Mouse (Mus musculus) erythroblast, adult 5-6 weeks (primary cell): ENCODE measurements around the gene Slc44a1. TPM values are rescaled to one million over a fixed set of nuclear protein-coding genes. Genes with fewer than 3 reads are reported as not detected.

Source experiments
- ATAC-seq: replicated peaks from 2 replicates; pipeline ENCODE4 v1.8.0; 2016; ENCODE audit warnings: moderate number of reproducible peaks, mild to moderate bottlenecking, moderate TSS enrichment, inconsistent platforms; ENCODE audit not compliant: poor library complexity, low FRiP score, severe bottlenecking
- total RNA-seq, 2 experiments: library from RNA; stranded (forward) in 1 of 2; stranded (reverse) in 1 of 2; fragments of 150-400 nt in 1 of 2; fragments of 200-764, 138-1000 nt in 1 of 2; gene quantifications; 2 replicates each; pipeline versions ENCODE4 v1.2.3 to v1.2.4; 2015 to 2017; ENCODE audit warnings: low replicate concordance in 2 of 2

The Slc44a1 gene
- total RNA-seq, 2 experiments from 2014 or later: 27.3 to 37.0 TPM

DNA sequence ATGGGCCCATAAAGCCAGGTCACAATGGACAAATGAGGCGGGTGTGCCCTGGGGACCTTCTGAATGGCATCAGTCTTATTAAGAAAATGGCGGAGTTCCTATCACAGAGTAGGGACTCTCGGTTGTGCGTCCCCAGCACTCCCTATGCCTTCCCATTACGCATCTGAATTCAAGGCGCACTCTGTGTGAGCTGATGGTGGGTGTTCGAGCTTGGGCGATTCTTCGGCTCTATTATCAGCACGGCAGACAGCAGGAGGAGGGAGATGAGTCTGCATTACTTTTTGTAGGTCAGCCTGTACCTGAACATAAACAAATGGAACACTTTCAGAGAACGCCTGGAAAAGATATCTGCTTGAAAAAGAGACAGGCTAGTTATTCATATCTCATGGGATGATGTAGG is 151.3 kb downstream of the Slc44a1 start:
- ATAC-seq: no peak

DNA sequence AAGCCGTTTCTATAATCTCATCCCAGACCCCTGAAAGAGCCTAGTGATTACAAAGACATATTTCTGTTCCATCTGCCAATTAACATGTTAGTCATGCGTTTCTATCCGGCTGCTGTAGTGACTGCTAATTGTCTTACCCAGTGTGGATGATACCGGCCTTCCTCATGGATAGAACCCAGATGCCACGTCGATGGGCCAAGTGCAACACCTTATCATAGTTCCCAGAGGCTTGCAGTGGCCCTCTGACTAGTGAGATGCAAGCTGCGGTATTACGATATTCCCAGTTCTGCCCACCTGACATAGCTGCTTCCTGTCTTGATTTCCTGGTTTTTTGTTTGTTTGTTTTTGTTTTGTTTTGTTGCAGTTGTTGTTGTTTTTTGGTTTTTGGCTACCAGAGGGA is 151.7 kb downstream of the Slc44a1 start:
- no peak for ATAC-seq

DNA sequence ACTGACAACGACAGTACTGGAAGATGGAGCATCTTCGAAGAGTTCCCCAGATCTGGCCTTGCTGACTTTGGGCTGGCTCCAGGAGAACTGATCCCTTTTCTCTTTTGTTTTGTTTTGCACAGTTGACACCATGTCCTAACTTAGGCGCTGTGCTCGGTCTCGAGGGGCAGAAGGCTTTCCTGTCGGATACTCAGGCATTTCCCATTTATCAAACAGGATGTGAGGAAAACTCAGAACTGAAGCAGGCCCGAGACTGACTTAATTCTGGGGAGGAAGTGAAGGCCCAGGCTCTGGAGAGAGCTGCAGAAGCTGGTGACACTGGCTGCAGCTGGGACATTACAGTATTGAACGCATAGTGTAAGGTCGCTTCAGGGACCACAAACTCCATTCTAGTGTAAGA is 152.2 kb downstream of the Slc44a1 start:
- no peak for ATAC-seq

DNA sequence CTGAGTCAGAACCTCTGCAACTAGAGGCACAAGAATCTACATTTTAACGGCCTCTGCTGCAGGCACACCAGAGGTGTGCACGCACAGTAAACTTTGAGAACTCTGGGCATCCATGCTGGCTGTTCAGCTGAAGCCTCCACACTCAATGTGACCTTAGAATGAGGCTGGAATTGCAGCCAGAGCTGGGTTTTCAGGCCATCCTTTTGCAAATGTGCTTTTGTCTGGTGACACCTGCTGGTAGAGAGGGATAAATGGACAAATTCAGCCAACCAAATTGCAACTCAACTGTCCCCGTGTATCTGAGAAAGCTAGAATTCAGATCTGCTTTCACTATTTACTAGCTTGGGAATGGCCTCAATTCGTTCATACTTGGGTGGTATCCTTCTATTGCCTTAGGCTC is 154.0 kb downstream of the Slc44a1 start:
- no peak for ATAC-seq

DNA sequence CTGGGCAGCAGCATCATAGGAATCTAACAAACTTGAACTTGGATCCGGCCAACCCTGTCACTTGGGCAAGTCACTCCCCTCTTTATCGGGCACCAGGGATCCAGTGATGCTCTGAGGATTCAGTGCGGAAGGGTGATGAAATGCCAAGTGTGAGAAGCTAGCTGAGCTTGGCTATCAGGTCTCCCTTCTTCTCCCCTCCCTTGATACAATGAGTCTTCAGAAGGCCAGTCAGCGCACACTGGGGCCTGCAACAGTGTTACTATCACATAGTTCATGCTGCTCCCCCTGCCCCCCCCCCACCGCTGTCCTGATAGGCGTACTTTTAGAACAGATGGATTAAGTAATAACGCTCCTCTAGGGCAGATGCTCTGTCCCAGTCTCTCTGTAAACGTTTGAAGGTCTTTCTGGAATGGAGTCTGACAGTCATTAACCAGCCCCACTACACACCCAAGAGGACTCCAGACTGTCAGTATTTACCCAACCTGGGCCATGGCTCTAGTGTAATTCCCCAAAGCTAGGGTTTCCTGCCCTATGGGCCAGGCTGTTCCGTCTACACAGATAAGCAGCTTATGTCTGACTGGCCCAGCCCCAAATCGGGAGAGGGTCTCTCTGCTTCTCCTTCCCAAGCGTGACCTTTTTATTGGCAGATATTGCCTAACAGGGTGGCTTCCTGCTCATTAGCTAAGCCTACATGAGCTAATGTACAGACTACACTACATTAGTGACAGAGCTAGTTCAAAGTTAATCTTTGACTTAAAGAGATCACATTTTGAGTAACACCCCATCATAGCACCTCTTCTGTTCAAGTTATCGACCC is 155.2 kb downstream of the Slc44a1 start:
- ATAC-seq: no peak

DNA sequence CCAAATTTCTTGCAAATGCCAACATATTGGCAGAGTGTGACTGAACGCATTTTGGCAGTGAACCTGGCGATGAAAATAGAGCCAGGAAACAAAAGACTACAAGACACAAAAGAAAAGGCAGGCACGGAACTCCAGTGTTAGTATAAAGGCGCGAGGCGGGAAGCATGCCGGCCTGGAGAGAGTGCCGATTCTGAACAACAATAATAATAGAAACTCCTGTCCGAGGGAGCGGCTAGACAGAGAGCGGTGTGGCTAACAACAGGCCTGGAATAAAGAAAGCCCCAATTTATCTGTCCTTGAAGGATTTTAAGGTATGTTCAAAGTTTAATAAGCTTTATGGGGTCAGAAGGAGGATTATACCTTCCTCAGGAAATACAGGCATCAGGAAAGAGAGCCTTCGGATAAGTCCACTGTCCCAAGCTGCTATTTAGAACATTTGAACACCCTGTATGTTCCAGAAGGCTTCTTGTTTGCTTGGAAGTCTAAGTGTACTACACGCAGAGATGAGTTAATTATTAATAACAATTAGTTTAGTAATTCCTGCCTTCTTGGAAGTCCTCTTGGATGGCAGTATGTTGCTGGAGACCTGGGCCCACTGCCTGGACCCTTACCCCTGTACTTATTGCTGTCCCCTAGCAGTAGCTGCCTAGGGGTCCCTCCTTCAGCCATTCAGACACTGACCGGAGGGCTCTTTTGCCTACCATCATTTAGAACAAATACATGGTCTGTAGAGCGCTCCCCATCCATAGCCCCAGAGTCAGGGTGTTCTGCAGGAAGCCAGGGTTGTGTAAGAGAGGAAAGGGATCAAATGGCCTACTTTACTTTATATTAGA is 156.1 kb downstream of the Slc44a1 start:
- no peak for ATAC-seq

DNA sequence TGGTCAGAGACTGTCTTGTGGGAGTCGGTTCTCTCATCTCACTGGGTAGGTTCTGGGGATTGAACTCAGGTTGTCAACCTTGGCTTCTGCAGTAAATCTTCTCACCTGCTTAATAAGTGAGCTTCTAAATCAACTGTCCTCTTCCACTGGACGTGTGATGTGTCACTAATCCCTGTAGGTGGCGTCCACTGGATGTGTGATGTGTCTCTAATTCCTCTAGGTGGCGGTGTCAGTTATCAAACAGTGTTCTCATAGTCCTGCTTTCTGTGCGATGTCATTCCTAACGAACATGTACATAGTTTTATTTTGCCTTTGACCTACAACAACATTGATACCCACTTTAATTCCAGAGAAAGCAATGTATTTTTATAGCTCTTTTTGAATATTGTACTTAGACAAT is 160.2 kb downstream of the Slc44a1 start:
- ATAC-seq: peak; percentile 91

DNA sequence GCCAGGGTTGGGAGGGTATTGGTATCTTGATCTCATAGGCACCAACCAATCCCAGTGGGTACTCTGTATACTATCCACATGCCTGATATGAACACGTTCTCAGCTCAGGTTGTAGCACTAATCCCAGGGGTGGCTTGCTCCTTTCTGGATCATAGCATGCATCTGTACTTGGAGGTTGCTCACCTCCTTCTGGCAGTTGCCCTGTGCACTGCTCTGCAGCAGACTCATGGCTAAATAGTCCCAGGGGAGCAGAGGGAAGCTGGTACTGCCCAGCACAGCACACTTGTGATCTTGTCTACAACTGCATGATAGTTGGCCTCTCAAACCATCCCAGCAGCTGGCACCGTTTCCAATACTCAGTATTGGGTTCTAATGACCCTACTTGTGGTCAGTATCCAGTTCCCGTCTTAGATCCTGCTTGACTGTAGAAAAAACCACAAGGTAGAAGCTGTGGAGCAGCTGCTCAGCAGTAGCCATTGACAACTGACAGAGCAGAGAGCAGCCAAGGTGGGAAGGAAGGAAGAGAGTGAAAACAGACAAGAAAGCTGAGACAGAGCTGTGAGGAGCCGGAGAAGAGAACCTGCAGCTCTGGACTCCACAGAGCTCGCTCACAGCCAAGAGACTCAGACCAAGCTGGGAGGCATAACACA is 174.5 kb downstream of the Slc44a1 start:
- ATAC-seq: no peak

DNA sequence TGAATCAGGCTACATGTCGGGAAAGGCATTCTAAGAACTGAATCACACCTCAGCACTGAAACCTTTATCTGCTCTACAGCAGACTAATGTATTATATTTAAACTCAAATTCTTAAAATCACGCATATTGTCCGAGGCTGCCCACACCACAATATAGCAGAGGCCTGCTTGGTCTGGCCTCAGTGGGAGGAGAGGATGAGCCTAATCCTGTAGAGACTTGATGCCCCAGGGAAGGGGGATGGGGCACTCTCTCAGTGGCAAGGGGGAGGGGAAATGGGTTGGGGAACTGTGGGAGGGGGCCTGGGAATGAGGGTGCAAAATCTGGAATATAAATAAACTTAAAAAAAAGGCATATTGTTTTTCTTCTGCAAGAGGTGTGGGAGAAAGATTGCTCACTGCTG is 177.8 kb downstream of the Slc44a1 start:
- no peak for ATAC-seq

DNA sequence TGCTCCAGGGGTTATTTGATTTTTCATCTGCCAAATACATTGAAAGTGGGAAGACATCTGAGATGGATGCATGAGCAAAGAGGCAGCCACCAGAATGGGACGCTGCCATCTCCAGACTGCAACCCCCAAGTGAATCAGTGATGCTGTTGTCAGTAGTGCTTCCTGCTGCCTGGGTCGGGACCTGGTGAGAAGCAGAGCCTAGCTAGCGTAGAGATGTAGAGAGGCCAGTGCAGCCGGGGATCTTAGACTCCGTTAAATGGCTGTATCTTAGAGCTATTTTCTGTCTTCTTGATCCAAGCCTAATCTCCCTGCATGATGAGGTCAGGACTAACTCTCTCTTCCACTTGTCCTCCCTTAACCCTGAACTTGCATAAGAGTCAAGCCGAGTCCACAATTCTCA is 179.9 kb downstream of the Slc44a1 start:
- ATAC-seq: no peak

DNA sequence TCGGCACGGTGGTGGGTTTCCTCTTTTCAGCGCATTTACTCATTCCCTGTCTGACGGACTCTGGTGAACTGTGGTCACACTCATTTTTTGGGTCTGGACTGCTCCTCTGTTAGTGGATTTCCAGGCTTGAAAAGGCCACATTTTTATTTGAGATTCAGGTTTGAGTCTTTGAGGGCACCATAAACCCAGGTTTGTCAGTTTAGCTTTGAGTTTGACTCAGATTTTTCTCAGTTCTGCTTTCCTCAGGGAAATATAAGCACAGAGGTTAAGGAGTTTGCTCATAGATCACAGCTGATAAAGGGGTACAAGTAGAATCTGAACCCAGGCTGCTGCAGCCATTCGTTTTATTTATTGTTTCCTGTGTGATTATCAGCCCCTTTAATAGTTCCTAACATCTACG is 180.9 kb downstream of the Slc44a1 start:
- ATAC-seq: no peak

DNA sequence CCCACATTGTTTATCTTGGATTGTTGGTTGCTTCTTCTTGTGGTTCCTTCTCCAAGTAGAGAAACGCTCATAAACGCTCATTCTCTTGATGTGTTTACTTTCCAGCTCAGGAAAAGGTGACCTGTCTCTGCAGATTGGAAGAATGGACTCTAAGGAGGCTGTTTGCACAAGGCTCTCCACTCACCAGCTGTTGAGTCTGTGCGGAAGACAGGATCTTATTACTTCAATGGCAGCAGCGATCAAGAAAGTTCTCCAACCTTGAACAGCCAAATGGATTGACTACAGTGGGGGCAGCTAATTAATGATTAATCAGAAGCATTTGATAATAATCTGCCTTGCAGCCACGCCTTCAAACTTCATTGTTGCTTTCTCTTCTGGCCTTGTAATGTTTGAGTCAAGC is 181.3 kb downstream of the Slc44a1 start:
- ATAC-seq: no peak

DNA sequence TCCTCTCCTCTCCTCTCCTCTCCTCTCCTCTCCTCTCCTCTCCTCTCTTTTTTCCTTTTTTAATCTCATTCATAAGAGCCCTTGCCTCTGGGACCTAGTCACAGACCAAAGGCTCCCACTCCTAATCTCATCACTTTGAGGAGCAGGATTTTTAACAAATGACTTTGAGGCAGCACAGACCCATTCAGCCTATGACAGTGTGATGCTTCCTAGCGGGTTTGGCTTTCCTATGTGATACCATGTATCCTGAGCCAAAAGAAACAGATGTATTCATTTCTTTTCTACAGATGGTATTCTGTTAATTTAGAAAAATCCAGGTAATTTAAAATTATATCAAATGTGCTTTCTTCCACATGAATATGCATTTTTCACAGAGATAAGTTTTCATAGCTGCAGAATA is 183.5 kb downstream of the Slc44a1 start:
- no peak for ATAC-seq

DNA sequence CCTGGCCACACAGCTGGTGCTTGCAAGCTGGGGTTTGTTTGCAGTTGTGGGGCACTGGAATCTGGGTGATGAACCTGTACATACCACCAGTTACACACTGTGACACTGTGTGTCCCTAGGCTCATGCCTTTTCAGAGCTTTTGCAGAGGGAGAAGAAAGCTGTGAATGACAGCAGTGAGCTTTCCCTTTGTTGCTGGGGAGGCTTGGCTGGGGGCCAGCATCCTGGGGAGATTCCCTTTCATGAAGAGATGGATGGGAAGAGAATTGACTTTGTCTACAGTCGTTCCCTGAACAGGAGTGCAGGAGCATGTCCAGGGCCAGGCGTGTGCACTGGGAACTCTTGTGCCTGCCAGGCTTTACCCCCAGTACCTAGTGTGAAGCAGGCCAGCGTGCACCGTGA is 184.6 kb downstream of the Slc44a1 start:
- no peak for ATAC-seq

DNA sequence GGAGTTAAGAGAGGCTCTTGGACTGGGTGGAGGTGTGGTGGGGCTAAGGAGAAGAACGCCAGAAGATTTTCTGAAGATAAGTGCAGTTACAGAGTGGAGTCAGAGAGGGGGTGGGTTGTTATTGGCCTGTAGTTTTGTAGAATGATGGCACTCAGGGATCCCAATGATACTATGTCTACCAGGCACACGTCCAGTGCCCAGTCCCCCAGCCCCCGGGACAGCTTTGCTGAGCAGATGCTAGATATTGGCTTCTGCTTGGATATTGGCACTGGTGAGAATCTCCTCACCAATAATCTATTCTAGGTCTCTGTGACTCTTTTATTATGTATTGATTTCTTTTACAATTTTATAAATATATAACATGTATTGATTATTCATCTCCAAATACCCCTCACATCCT is 185.1 kb downstream of the Slc44a1 start:
- ATAC-seq: no peak

DNA sequence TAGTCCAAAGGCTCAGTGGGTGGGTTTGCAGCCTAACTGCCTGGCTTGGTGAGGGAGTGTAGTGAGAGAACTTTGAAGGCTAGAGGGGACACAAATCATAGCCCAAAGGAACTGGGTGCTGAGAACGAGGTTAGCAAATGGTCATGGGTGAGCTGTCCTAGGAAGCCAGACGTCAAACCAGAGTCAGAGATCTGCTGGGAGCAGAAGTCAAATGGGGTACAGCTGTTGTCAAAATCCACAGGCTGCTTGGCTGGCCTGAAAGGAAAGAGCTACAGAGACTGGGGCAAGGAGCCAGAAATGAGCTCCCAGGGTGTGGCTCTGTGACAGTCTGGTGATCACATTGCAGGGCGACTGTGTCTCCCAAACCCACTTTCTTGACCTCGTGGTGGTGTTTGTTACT is 188.7 kb downstream of the Slc44a1 start:
- no peak for ATAC-seq

DNA sequence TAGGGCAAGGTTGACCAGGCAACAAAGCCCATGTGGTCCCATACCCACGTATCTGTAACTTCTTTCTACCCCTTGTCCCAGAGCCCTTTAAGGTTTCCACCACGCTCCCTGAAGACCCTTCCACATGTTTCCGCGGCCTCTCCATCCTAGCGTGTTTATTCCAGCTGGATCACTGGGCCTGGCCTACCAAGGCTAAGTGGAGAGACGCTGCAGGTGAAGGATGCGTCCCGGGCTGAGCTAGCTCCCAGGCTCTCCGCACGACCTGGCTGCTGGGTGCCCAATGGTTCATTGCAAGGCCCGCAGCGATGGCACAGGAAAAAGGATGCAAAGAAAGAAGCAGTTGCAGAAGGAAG is 190.7 kb downstream of the Slc44a1 start:
- no peak for ATAC-seq

DNA sequence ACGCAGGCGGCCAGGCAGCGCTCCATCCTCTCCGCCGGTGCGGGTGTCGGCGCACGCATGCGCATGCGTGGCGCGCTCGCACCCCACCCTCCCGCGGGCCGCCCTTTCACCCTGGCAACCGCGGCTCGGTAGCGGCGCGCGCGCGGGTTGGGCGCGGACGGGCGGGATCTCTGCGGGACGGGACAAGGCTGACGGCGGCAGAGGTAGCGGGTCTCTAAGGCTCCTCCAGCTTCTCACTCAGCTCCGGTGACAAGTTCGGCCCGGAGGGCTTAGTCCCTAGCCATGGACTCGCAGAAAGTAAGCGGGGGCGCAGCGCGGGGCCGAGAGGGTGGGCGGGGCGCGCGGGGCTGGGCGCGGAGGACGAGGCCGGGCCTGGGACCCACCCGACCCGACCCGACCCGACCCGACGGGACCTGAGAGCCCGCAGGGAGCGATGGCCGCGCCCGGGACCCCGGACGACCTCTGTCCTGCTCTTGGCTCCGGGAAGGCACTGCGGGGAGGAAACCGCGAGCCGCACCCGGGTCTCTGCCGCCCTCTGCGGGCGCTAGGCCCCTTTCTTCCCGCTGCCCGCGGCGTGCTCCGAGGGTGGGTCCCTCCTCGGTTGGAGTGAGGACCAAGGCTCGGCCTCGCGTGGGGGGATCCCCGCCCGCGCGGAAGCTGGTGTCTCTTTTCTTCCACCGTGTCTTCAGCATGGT is 191.2 kb downstream of the Slc44a1 start, which contains the start of gene Fsd1l:
Gene Fsd1l, plus strand, starts transcription at position 156 of the 695 bp plus-strand sequence.
- ATAC-seq: peak; percentile 84

DNA sequence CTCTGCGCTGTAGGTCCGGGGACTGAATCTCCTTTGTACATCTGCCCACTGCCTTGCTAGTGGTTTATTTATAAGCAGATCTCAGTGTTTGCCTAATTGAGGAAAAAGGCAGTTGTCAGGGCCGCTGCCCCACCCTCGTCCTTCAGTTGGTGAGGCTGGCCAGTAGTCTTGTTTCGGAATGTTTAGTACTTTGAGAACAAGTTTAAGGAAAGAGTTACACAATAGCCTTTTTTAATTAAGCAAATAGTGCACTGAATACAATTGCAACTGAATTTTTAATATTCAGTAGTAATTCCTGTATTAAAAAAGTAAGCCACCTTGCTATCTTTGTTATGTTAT is 191.8 kb downstream of the Slc44a1 start:
- no peak for ATAC-seq

DNA sequence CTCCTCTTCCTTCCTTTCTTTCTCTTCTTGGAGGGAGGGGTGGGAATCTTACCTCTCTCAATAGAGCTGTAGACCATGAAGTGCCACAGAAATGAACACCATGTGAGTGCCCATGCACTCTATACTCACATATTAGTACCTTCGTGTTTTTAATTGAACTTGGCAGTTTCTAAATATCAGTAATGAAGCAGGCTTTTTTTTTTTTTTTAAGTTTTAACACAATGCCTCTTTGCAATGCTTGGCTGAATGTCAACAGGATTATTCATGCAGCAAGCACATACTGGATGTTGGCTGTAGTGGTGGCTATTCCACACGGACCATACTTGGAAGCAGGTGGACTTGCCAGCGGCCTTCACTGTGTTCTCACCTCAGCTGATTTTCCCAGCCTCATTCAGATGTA is 195.1 kb downstream of the Slc44a1 start:
- no peak for ATAC-seq
